Mouse (Mus musculus) midbrain, embryonic 15.5 days (tissue): ENCODE measurements at regions not wholly inside any gene's neighbourhood (a gene's known extent, or its start where the extent isn't known, plus 50 kb on each side); places are given as distances from the start of the nearest gene placed in this dataset. TPM values are rescaled to one million over a fixed set of nuclear protein-coding genes. Genes with fewer than 3 reads are reported as not detected.

Experiments used
- ATAC-seq: fragments of 200-750 bp; cut with Nextera tagmentation; replicated peaks from 2 replicates; pipeline ENCODE4 v1.8.0; 2017; ENCODE audit warnings: moderate TSS enrichment
- H3K27ac ChIP-seq: fragments of 300-500 bp; sonication (generic); 2 replicates; pipeline ENCODE4 v1.5.1; 2015; ENCODE audit warnings: mild to moderate bottlenecking, inconsistent platforms
- H3K27me3 ChIP-seq: fragments of 300-500 bp; sonication (generic); replicated peaks from 2 replicates; pipeline ENCODE4 v1.6.1; 2015; ENCODE audit warnings: inconsistent platforms
- H3K36me3 ChIP-seq: fragments of 300-500 bp; sonication (generic); replicated peaks from 2 replicates; pipeline ENCODE4 v1.6.1; 2015; ENCODE audit warnings: inconsistent platforms
- H3K4me1 ChIP-seq: fragments of 300-500 bp; sonication (generic); 2 replicates; pipeline ENCODE4 v1.6.1; 2015; ENCODE audit warnings: inconsistent platforms
- H3K4me2 ChIP-seq: fragments of 300-500 bp; sonication (generic); 2 replicates; pipeline ENCODE4 v1.6.1; 2015; ENCODE audit warnings: inconsistent platforms, mild to moderate bottlenecking, moderate library complexity
- H3K4me3 ChIP-seq: fragments of 300-500 bp; sonication (generic); 2 replicates; pipeline ENCODE4 v1.5.1; 2015; ENCODE audit warnings: mild to moderate bottlenecking, inconsistent platforms
- H3K9ac ChIP-seq: fragments of 300-500 bp; sonication (generic); 2 replicates; pipeline ENCODE4 v1.6.1; 2015; ENCODE audit warnings: mild to moderate bottlenecking, inconsistent platforms
- H3K9me3 ChIP-seq: fragments of 300-500 bp; sonication (generic); 2 replicates; pipeline ENCODE4 v1.6.1; 2016; ENCODE audit warnings: inconsistent platforms
- WGBS: fragments of 180-500 bp; shearing (Covaris S2); methylation state at CpG from one replicate; pipeline ENCODE4 v1.1.7; 2015; ENCODE audit warnings: mixed read lengths; 5-methylcytosine and 5-hydroxymethylcytosine counted together
- microRNA-seq: library from miRNA; unstranded; fragments of <30 nt; microRNA quantifications from one replicate; pipeline ENCODE4, GENCODE M21; 2016

- H3K9ac ChIP-seq: no peak overlapping the region
- H3K27ac ChIP-seq: no peak overlapping the region
- H3K36me3 ChIP-seq: no peaks in the 10 kb centered on the region
- WGBS: 7% methylated on average over 13 of the region's 13 CpGs
- H3K27me3 ChIP-seq: no peaks in the 10 kb centered on the region
- no peaks in the 10 kb centered on the region for H3K9me3 ChIP-seq
- H3K4me1 ChIP-seq: peaks cover 10% of the 10 kb centered on the region; the same call in 1 of the 2 replicates
- H3K4me2 ChIP-seq: peak overlapping the region; percentile 18; the same call in 1 of the 2 replicates
- ATAC-seq: 0 out of 2 replicates have a peak, but pooled peaks have one; percentile 27
- H3K4me3 ChIP-seq: no peak overlapping the region
These were observed 50.5 kb upstream of the Lrig1 start for GRCm38 (mm10) chr6:94750228-94751100.

Small RNA genes in the stretch of these regions (microRNA-seq; reads per million reads assigned to microRNA genes)
- not detected for gene Gm23364
